Mouse (Mus musculus) stomach, postnatal 0 days (tissue): Measurements from ENCODE around the gene Hoxa5.

Experiments used
- CTCF ChIP-seq: IDR thresholded peaks from 2 replicates; pipeline ENCODE4 v1.5.1; 2016; ENCODE audit warnings: antibody characterized with exemption, low read depth, mild to moderate bottlenecking, moderate library complexity
- EP300 ChIP-seq: optimal IDR thresholded peaks from 2 replicates; pipeline ENCODE3; 2016; ENCODE audit warnings: antibody characterized with exemption

DNA sequence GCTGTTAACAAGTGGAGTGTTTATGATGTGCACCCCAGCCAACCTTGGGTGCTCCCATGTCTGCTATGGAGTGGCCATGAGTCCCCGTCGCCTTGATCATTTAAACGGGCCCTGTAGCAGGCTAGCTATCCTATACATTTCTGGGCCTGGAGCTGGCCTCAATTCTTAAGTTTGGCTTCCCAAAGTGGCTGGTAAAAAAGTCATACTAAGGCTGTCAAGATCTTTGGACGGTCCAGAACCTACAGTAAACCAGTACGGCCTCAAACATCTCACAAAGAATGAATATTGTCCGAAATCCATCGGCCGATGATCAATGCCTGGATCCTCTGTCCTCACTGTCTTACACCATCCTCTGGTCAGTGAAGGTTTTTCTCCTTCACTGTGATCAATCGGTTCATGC is 30.9 kb upstream of the Hoxa5 start:
- TF ChIP-seq CTCF = no peak
- TF ChIP-seq EP300 = no peak
